Mouse (Mus musculus) hindbrain, postnatal 0 days (tissue): ENCODE results near the gene Sap18b. TPM values are rescaled to one million over a fixed set of nuclear protein-coding genes. Genes with fewer than 3 reads are reported as not detected.

Source experiments
- ATAC-seq: fragments of 200-750 bp; cut with Nextera tagmentation; 2 replicates; pipeline ENCODE4 v1.8.0; 2017; ENCODE audit warnings: mild to moderate bottlenecking, moderate TSS enrichment, moderate library complexity
- DNase-seq: peaks from one replicate; pipeline ENCODE4 v3.0.0-alpha.2; 2015; ENCODE audit warnings: low spot score
- H3K27ac ChIP-seq: fragments of 300-500 bp; sonication (generic); 2 replicates; pipeline ENCODE4 v1.5.1; 2014; ENCODE audit warnings: mild to moderate bottlenecking
- H3K27me3 ChIP-seq: fragments of 300-500 bp; sonication (generic); 2 replicates; pipeline ENCODE4 v1.6.1; 2014; ENCODE audit warnings: low read length, mixed read lengths; ENCODE audit not compliant: insufficient read depth
- H3K36me3 ChIP-seq: fragments of 300-500 bp; sonication (generic); 2 replicates; pipeline ENCODE4 v1.6.1; 2014; ENCODE audit warnings: low read length, mixed read lengths; ENCODE audit not compliant: insufficient read depth
- H3K4me1 ChIP-seq: fragments of 300-500 bp; sonication (generic); 2 replicates; pipeline ENCODE4 v1.6.1; 2014; ENCODE audit warnings: antibody characterized with exemption, low read length, mixed read lengths; ENCODE audit not compliant: insufficient read depth
- H3K4me2 ChIP-seq: fragments of 300-500 bp; sonication (generic); 2 replicates; pipeline ENCODE4 v1.6.1; 2014; ENCODE audit warnings: low read depth, mild to moderate bottlenecking, low read length, moderate library complexity, mixed read lengths
- H3K4me3 ChIP-seq: fragments of 300-500 bp; sonication (generic); 2 replicates; pipeline ENCODE4 v1.5.1; 2014; ENCODE audit warnings: low read length
- H3K9ac ChIP-seq: fragments of 300-500 bp; sonication (generic); replicated peaks from 2 replicates; pipeline ENCODE4 v1.6.1; 2014; ENCODE audit warnings: mild to moderate bottlenecking, low read length, moderate library complexity, mixed read lengths
- H3K9me3 ChIP-seq: fragments of 300-500 bp; sonication (generic); 2 replicates; pipeline ENCODE4 v1.6.1; 2016; ENCODE audit warnings: low read length, mixed read lengths
- CTCF ChIP-seq: IDR thresholded peaks from 2 replicates; pipeline ENCODE4 v1.5.1; 2016; ENCODE audit warnings: antibody characterized with exemption, control low read depth, low read depth
- WGBS: fragments of 180-500 bp; shearing (Covaris S2); extraction: QIAGEN DNeasy Blood & Tissue Kit; methylation state at CpG from one replicate; pipeline ENCODE4 v1.1.7; 2014; 5-methylcytosine and 5-hydroxymethylcytosine counted together
- polyA plus RNA-seq: library from polyadenylated mRNA; unstranded; fragments of >200 nt; fragmentation: Nextera tagmentation; extraction: Ambion mirVana; gene quantifications from 2 replicates; pipeline ENCODE4 v1.2.1, GENCODE M21; 2015
- total RNA-seq: library from RNA; depleted of rRNA; stranded (reverse); fragments of >200 nt; gene quantifications from 2 replicates; pipeline ENCODE4 v1.2.3, GENCODE M21; 2014

The Sap18b gene
- total and polyA plus RNA-seq, 2 experiments from 2014 or later: 31.2 to 325 TPM

- peak; percentile 94 for ATAC-seq
- under 1% methylated on average over 20 of the region's 20 CpGs for WGBS
- Histone ChIP-seq H3K4me1 (peaks cover 10% of the 10 kb centered on the region), H3K27ac (peak overlapping the region; percentile 96), H3K9ac (peak overlapping the region; percentile 97), H3K27me3 (no peaks in the 10 kb centered on the region), H3K9me3 (no peaks in the 10 kb centered on the region), H3K36me3 (no peaks in the 10 kb centered on the region), H3K4me3 (peak overlapping the region; percentile 98), H3K4me2 (peak overlapping the region; percentile 92)
- no peak for TF ChIP-seq CTCF
- DNase-seq: peak; percentile 98
Measured at GRCm38 (mm10) chr8:95807861-95808260, 17.3 kb upstream of the Sap18b start.

- H3K9me3 ChIP-seq: no peaks in the 10 kb centered on the region
- H3K36me3 ChIP-seq: no peaks in the 10 kb centered on the region
- TF ChIP-seq CTCF: no peak
- ATAC-seq (no peak), DNase-seq (no peak)
- no peak overlapping the region for H3K27ac ChIP-seq
- H3K4me2 ChIP-seq: no peak overlapping the region
- WGBS: 90% methylated on average over 4 of the region's 4 CpGs
- H3K27me3 ChIP-seq: no peaks in the 10 kb centered on the region
- no peak overlapping the region for H3K4me3 ChIP-seq
- H3K4me1 ChIP-seq: peaks cover 10% of the 10 kb centered on the region
- no peak overlapping the region for H3K9ac ChIP-seq
Measured at GRCm38 (mm10) chr8:95808631-95809030, 16.5 kb upstream of the Sap18b start.

- Histone ChIP-seq H3K4me3 (no peak overlapping the region), H3K27ac (no peak overlapping the region), H3K9me3 (no peaks in the 10 kb centered on the region), H3K4me2 (no peak overlapping the region), H3K4me1 (peaks cover 10% of the 10 kb centered on the region), H3K9ac (no peak overlapping the region), H3K27me3 (no peaks in the 10 kb centered on the region), H3K36me3 (no peaks in the 10 kb centered on the region)
- 84% methylated on average over 5 of the region's 5 CpGs for WGBS
- ATAC-seq: no peak
- DNase-seq: no peak
- TF ChIP-seq CTCF: no peak
Measured at GRCm38 (mm10) chr8:95809116-95809515, 16.0 kb upstream of the Sap18b start.

GRCm38 (mm10) chr8:95810184-95810591, 15.0 kb upstream of the Sap18b start:
- ATAC-seq (no peak), DNase-seq (no peak)
- H3K27me3 ChIP-seq: no peaks in the 10 kb centered on the region
- H3K9ac ChIP-seq: no peak overlapping the region
- peaks cover 8% of the 10 kb centered on the region for H3K4me1 ChIP-seq
- 54% methylated on average over 3 of the region's 3 CpGs for WGBS
- H3K9me3 ChIP-seq: no peaks in the 10 kb centered on the region
- H3K36me3 ChIP-seq: no peaks in the 10 kb centered on the region
- no peak overlapping the region for H3K4me2 ChIP-seq
- no peak overlapping the region for H3K4me3 ChIP-seq
- TF ChIP-seq CTCF: no peak
- no peak overlapping the region for H3K27ac ChIP-seq

GRCm38 (mm10) chr8:95816044-95816708, 9.0 kb upstream of the Sap18b start:
- no peak overlapping the region for H3K9ac ChIP-seq
- H3K4me3 ChIP-seq: no peak overlapping the region
- ATAC-seq (no peak), DNase-seq (no peak)
- no peak overlapping the region for H3K27ac ChIP-seq
- no peaks in the 10 kb centered on the region for H3K36me3 ChIP-seq
- H3K4me2 ChIP-seq: no peak overlapping the region
- no peaks in the 10 kb centered on the region for H3K9me3 ChIP-seq
- WGBS: 53% methylated on average over 6 of the region's 6 CpGs
- TF ChIP-seq CTCF: no peak
- H3K4me1 ChIP-seq: no peaks in the 10 kb centered on the region
- H3K27me3 ChIP-seq: no peaks in the 10 kb centered on the region

- Histone ChIP-seq H3K36me3 (no peaks in the 10 kb centered on the region), H3K9ac (no peak overlapping the region), H3K4me3 (no peak overlapping the region), H3K27ac (no peak overlapping the region), H3K9me3 (no peaks in the 10 kb centered on the region), H3K4me1 (no peaks in the 10 kb centered on the region), H3K4me2 (no peak overlapping the region), H3K27me3 (no peaks in the 10 kb centered on the region)
- TF ChIP-seq CTCF: no peak
- DNase-seq: no peak
- WGBS: 67% methylated on average over 3 of the region's 3 CpGs
- ATAC-seq: no peak
Measured at GRCm38 (mm10) chr8:95817597-95817996, 7.5 kb upstream of the Sap18b start.

- no peak overlapping the region for H3K9ac ChIP-seq
- no peak overlapping the region for H3K4me2 ChIP-seq
- no peaks in the 10 kb centered on the region for H3K9me3 ChIP-seq
- TF ChIP-seq CTCF: no peak
- no peak for ATAC-seq
- H3K27me3 ChIP-seq: no peaks in the 10 kb centered on the region
- H3K36me3 ChIP-seq: no peaks in the 10 kb centered on the region
- no peak for DNase-seq
- no peak overlapping the region for H3K4me3 ChIP-seq
- 38% methylated on average over 1 of the region's 1 CpGs for whole genome bisulfite sequencing
- H3K4me1 ChIP-seq: no peaks in the 10 kb centered on the region
- no peak overlapping the region for H3K27ac ChIP-seq
Measured at GRCm38 (mm10) chr8:95818211-95818610, 6.9 kb upstream of the Sap18b start.
